In genomic region chr5:28568417-28568816, GRCm38 (mm10) we compare ENCODE assay signal across 23 mouse cellular contexts.
DNase-seq lines count a peak whose midpoint lies in the region; ATAC-seq lines count a peak whose summit lies in the region.
"Had no signal": no experiment of that assay in that cellular context is flagged by ENCODE, and none has a peak within 500 bp of the region (broad histone marks: within the 10 kb centered on the region; RNA-seq: fewer than 3 reads in every experiment).

No protein-coding gene starts in this region.

- no peak overlapping the region for H3K4me3 ChIP-seq in midbrain, embryonic 11.5 days (ENCODE audit: low read depth, low read length)
- no peak overlapping the region for H3K4me3 ChIP-seq in midbrain, embryonic 16.5 days (ENCODE audit: low read depth, low read length)
- no peak overlapping the region for H3K4me3 ChIP-seq in hindbrain, embryonic 15.5 days
- no peak overlapping the region for H3K4me3 ChIP-seq in neural tube, embryonic 13.5 days
- H3K4me3 ChIP-seq: embryonic facial prominence, embryonic 10.5 days; heart, adult 2 months; heart, embryonic 15.5 days; kidney, embryonic 15.5 days; limb, embryonic 13.5 days; lung, embryonic 15.5 days had no signal

- ATAC-seq in midbrain, embryonic 11.5 days (ENCODE audit: low FRiP score), result 0 out of 2 replicates have a peak, but pooled peaks have one; percentile 19
- no peak for ATAC-seq in midbrain, embryonic 16.5 days
- ATAC-seq in hindbrain, embryonic 15.5 days (ENCODE audit: low FRiP score, low read depth), result peak; percentile 48; the same call in 1 of the 2 replicates
- ATAC-seq in neural tube, embryonic 13.5 days (ENCODE audit: low read depth), result peak; percentile 50
- ATAC-seq: intestine, postnatal 0 days had no signal

- peaks cover 5% of the 10 kb centered on the region; the same call in 1 of the 2 replicates for H3K4me1 ChIP-seq in midbrain, embryonic 11.5 days (ENCODE audit: control insufficient read depth, insufficient read depth, low read length)
- H3K4me1 ChIP-seq in midbrain, embryonic 16.5 days (ENCODE audit: control insufficient read depth, insufficient read depth, low read length), result no peaks in the 10 kb centered on the region
- no peaks in the 10 kb centered on the region for H3K4me1 ChIP-seq in hindbrain, embryonic 15.5 days (replicated peaks)
- H3K4me1 ChIP-seq in neural tube, embryonic 13.5 days (replicated peaks), result no peaks in the 10 kb centered on the region
- H3K4me1 ChIP-seq: heart, embryonic 15.5 days; kidney, embryonic 15.5 days; limb, embryonic 13.5 days; lung, embryonic 15.5 days had no signal

- H3K36me3 ChIP-seq in midbrain, embryonic 11.5 days (ENCODE audit: control insufficient read depth, insufficient read depth, low read length), result no peaks in the 10 kb centered on the region
- no peaks in the 10 kb centered on the region for H3K36me3 ChIP-seq in midbrain, embryonic 16.5 days (ENCODE audit: control insufficient read depth, insufficient read depth, low read length)
- H3K36me3 ChIP-seq in hindbrain, embryonic 15.5 days, result no peaks in the 10 kb centered on the region
- H3K36me3 ChIP-seq in neural tube, embryonic 13.5 days, result no peaks in the 10 kb centered on the region
- H3K36me3 ChIP-seq: embryonic facial prominence, embryonic 10.5 days; G1E; heart, embryonic 15.5 days; kidney, embryonic 15.5 days; limb, embryonic 13.5 days; lung, embryonic 15.5 days had no signal

- no peaks in the 10 kb centered on the region for H3K27me3 ChIP-seq in midbrain, embryonic 11.5 days (ENCODE audit: control insufficient read depth, insufficient read depth, low read length)
- no peaks in the 10 kb centered on the region for H3K27me3 ChIP-seq in midbrain, embryonic 16.5 days (ENCODE audit: control insufficient read depth, insufficient read depth, low read depth, low read length)
- no peaks in the 10 kb centered on the region for H3K27me3 ChIP-seq in hindbrain, embryonic 15.5 days
- H3K27me3 ChIP-seq in neural tube, embryonic 13.5 days, result no peaks in the 10 kb centered on the region
- H3K27me3 ChIP-seq: heart, embryonic 15.5 days; kidney, embryonic 15.5 days; limb, embryonic 13.5 days; lung, embryonic 15.5 days had no signal

- no peaks in the 10 kb centered on the region for H3K9me3 ChIP-seq in midbrain, embryonic 11.5 days (ENCODE audit: control insufficient read depth, low read length)
- no peaks in the 10 kb centered on the region for H3K9me3 ChIP-seq in midbrain, embryonic 16.5 days (replicated peaks; ENCODE audit: control insufficient read depth, low read length, poor library complexity, severe bottlenecking)
- no peaks in the 10 kb centered on the region for H3K9me3 ChIP-seq in hindbrain, embryonic 15.5 days
- H3K9me3 ChIP-seq in neural tube, embryonic 13.5 days, result no peaks in the 10 kb centered on the region
- H3K9me3 ChIP-seq: embryonic facial prominence, embryonic 10.5 days; G1E; heart, embryonic 15.5 days; kidney, embryonic 15.5 days; limb, embryonic 13.5 days; lung, embryonic 15.5 days had no signal

- H3K4me2 ChIP-seq in midbrain, embryonic 11.5 days, result no peak overlapping the region
- no peak overlapping the region for H3K4me2 ChIP-seq in midbrain, embryonic 16.5 days (ENCODE audit: low read length)
- no peak overlapping the region for H3K4me2 ChIP-seq in hindbrain, embryonic 15.5 days
- no peak overlapping the region for H3K4me2 ChIP-seq in neural tube, embryonic 13.5 days
- H3K4me2 ChIP-seq: heart, embryonic 15.5 days; kidney, embryonic 15.5 days; limb, embryonic 13.5 days; lung, embryonic 15.5 days had no signal

- DNase-seq in adrenal gland, adult 8-10 months, result peak; percentile 31
- DNase-seq in adrenal gland, postnatal 10 days, result no peak
- no peak for DNase-seq in midbrain, embryonic 11.5 days (ENCODE audit: low spot score, missing footprints)
- DNase-seq in left cerebral cortex, adult 9 months (ENCODE audit: low spot score in 2 of 2), result no peak
- DNase-seq in urinary bladder, postnatal 25 days (ENCODE audit: low spot score), result no peak
- DNase-seq: cerebellum, adult 11-12 months; cerebellum, postnatal 14 days; gastrocnemius, postnatal 14 days; heart, adult 2 months; heart, postnatal 4 days; thymus, postnatal 36 days had no signal

- H3K9ac ChIP-seq in midbrain, embryonic 11.5 days (ENCODE audit: low read length), result no peak overlapping the region
- no peak overlapping the region for H3K9ac ChIP-seq in midbrain, embryonic 16.5 days (ENCODE audit: low read depth, low read length)
- no peak overlapping the region for H3K9ac ChIP-seq in hindbrain, embryonic 15.5 days
- no peak overlapping the region for H3K9ac ChIP-seq in neural tube, embryonic 13.5 days
- H3K9ac ChIP-seq: heart, embryonic 15.5 days; kidney, embryonic 15.5 days; limb, embryonic 13.5 days; liver, embryonic 14.5 days; lung, embryonic 15.5 days had no signal

- H3K27ac ChIP-seq in midbrain, embryonic 11.5 days (ENCODE audit: low read depth, low read length), result no peak overlapping the region
- H3K27ac ChIP-seq in midbrain, embryonic 16.5 days (ENCODE audit: low read length), result no peak overlapping the region
- H3K27ac ChIP-seq in hindbrain, embryonic 15.5 days (replicated peaks), result no peak overlapping the region
- H3K27ac ChIP-seq in neural tube, embryonic 13.5 days (replicated peaks), result no peak overlapping the region
- H3K27ac ChIP-seq: heart, adult 2 months; heart, embryonic 15.5 days; kidney, embryonic 15.5 days; limb, embryonic 13.5 days; liver, embryonic 14.5 days; lung, embryonic 15.5 days; macrophage had no signal
